Mouse (Mus musculus) spleen, postnatal 14 days (tissue): ENCODE data around the gene Ndufs6.

Experiments used
- DNase-seq, 2 experiments: peaks; one replicate each; pipeline ENCODE4 v3.0.0; 2021 to 2022; ENCODE audit warnings: low spot score in 2 of 2

The Ndufs6 gene

DNA sequence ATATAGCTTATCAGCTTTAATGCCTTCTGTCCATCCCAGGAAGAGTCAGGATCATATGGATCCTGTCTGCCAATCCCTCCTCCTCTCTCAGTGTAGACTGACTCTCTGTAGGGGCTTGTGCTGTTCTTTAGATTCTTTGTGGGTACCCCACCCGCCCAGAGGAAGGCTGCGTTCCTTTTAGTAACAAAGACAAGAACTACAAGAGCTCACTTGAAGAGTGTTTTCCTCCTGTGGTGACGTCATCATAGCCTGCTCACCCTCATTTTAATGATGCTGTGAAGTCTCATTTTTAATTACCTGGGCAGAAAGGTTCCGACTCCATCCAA lies 22.3 kb downstream of the Ndufs6 start:
- DNase-seq, result no peak

DNA sequence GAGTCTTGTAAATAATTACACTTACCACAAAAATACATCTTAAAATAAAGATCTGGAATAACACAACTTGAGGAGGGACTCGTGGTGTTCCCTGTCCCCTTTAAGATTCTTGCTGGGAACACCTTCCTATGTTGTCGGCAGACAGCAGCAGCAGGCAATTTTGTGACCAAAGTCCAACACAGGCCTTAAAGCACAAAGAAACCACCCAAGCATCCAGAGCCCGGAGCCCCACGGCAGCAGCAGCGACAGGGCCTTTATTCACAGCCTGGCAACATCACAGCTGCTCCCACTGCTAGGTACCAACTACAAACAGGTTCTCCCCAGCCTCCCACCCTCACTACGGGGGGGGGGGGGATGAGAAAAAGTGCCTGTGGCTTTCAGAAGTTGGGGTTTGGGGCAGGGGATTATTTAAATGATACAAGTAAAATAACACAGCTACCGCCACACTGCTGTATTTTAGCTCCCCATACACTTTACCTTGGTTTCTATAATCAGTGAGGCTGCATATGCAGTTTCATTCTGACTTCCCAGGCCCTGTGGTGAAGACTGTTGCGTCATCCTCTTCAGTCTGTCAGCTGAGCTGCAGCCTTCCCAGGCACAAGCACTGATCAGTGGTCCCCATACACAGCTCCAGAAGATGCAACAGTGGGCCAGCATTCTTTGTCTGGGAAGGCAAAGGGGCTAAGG lies 22.8 kb downstream of the Ndufs6 start:
- DNase-seq, result no peak

- DNase-seq, result no peak
Measured at GRCm38 (mm10) chr13:73304729-73305128, 23.6 kb downstream of the Ndufs6 start.

GRCm38 (mm10) chr13:73299322-73299721 lies 29.0 kb downstream of the Ndufs6 start:
- no peak for DNase-seq

DNA sequence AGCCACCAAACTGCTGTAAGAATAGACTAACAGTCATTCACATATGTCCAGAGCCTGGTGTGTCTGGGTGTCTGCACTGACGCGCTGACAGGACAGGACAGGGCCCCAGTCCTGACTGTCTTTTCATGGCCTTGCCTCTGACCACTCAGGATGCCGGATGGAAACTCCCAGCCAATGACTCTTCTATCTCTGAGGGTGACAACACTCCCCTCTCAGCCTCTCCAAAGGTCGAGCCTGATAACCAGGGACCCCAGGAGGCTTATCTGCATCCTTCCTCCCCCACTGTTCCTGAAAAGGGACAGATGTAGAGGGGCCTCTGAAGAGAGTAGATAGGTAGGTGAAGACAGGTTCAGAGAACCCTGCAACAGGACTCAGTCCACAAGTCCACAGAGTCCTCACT lies 29.6 kb downstream of the Ndufs6 start:
- no peak for DNase-seq

GRCm38 (mm10) chr13:73291102-73291501 lies 37.2 kb downstream of the Ndufs6 start:
- DNase-seq, result no peak

DNA sequence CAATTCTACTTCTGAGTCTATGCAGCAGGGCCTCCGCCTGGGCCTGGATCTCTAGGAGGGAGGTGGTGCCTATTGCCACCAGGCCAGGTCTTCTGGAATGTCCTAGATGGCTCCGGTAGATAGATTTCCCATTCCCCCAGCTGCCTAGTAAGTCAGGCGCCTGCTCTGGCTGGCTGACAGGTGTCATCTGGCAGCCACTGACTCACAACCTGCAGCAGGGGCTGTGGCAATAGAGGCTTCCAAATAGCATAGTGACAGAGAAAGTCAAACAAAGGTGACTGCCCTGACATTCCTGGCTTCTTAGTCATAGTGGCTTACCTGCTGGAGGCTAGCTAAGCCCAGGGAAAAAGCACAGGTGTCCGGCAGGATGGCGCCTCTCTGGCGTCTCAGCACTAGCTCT lies 38.1 kb downstream of the Ndufs6 start:
- DNase-seq, result no peak

DNA sequence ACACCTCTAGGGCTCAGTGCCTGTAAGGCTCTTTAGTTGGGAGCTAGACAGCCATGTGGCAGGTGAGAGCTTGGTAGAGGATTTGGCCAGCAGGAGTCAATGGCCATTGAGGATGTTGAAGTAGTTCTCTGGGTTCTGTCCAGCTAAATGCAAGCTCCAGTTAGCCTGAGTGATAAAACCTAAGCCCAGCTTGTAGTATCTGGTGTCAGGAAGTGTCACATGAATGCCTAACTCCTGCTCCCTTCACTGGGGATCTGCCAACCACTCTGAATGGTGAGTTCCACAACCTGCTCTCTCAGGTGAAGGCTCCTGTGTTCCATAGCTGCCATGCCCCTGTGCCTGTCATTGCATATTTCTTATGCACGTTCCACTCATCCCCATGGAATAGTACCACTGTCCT lies 44.8 kb downstream of the Ndufs6 start:
- DNase-seq, result no peak

- DNase-seq, result no peak
Measured at GRCm38 (mm10) chr13:73282407-73282806, 45.9 kb downstream of the Ndufs6 start.

DNA sequence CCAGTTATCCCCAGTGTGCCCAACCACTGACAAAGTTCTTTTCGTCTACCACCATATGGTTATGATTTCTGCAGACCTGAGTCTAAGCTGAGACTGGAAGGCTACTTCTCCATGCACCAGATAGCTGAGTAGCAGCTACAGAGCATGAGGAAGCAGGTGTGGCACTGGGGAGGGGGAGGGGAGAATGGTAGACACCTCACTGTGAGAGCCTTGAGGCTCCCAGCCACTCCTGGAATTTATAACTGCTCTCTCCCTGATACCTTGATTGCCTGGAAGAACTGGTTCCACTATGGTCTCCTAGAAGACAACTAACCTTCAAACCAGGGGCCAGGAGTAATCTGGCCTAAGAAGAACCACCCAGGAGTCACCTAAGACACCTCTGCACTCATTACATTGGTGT lies 49.1 kb downstream of the Ndufs6 start:
- no peak for DNase-seq

GRCm38 (mm10) chr13:73277797-73278196 lies 50.5 kb downstream of the Ndufs6 start:
- no peak for DNase-seq

GRCm38 (mm10) chr13:73277361-73277760 lies 51.0 kb downstream of the Ndufs6 start:
- no peak for DNase-seq

DNA sequence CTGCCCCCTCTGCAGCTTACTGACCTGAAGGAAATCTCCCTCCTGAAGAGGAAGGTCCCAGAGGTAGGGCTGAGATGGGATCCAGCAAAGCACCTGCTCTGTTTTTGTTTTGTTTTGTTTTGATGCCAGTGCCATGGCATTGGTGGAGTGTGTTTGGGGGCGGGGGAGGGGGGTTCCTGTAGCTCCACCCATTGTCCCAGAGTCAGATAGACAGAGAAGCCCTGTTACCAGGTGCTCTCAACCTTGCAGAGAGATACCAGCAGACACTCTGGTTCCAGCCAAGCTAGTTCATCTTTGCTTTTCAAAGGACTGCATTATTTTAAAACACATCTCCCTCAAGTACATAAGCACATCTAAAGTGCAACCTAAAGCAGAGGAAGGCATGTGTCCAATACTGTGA lies 54.8 kb downstream of the Ndufs6 start:
- no peak for DNase-seq

- DNase-seq, result no peak
Measured at GRCm38 (mm10) chr13:73272794-73273282, 55.5 kb downstream of the Ndufs6 start.

GRCm38 (mm10) chr13:73271336-73272242 lies 56.8 kb downstream of the Ndufs6 start:
- DNase-seq, result no peak

DNA sequence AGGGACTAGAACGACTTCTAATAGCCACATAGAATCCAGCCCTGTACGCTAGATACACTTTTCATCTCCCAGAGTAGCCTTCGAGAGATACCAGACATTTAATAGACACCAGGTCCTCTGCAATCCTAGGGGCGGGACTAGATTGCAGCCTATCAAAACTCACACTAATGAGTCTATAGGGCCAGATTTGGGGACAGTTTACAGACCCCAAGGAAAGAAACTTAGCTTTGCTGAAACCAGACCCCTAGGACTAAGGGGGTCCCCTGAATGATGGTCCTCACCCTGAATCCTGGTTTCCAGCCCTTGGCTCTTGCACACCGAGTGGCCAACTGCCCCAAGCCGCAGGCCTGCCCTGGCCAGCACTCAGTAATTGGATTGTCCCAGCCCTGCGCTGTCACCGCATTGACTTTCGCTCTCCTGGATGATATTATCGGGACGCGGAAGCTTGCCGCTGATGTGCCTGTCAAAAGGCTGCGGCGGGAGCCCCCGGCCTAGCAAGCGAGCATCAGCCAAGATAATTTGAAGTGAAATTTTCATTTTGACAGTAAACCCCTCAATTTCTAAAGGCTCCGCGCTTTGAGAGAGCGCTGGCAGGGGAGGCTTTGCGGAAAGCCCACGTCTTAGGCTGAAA lies 57.8 kb downstream of the Ndufs6 start:
- DNase-seq, result no peak

DNA sequence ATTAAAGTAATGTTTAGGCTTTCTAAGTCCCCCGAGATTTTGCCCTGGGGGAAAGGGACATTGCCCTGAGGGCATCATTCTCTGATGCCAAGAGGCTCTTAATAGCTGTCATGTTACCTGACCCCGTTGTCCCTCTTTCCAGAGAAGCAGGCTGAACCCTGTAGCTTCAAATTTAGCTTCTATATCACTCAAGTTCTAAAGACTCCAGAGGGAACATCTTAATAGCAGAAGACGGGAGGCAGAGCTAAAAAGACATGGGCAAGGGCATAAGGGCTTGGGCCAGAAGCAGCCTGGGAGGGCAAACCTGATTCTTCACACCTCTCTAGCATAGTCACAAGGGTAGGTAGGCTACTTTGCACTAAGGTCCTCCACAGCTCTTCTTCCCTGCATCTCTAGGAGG lies 58.5 kb downstream of the Ndufs6 start:
- no peak for DNase-seq
